Mouse (Mus musculus): Measurements from ENCODE around the gene Tmem191c. TPM values are rescaled to one million over a fixed set of nuclear protein-coding genes. Genes with fewer than 3 reads are reported as not detected.

Tmem191c gene
- polyA plus RNA-seq, 1 experiment from 2014 or later = 14.5 TPM

- no peak overlapping the region for H3K9ac ChIP-seq
- no peak overlapping the region for H3K4me2 ChIP-seq (replicated peaks)
- peaks cover 78% of the 10 kb centered on the region for H3K36me3 ChIP-seq
- no peaks in the 10 kb centered on the region for H3K9me3 ChIP-seq (replicated peaks)
- no peak for ATAC-seq (ENCODE audit: insufficient number of reproducible peaks, low FRiP score, low TSS enrichment, low read depth)
- no peak overlapping the region for H3K27ac ChIP-seq (replicated peaks)
- H3K4me1 ChIP-seq = no peaks in the 10 kb centered on the region
- no peaks in the 10 kb centered on the region for H3K27me3 ChIP-seq
- no peak overlapping the region for H3K4me3 ChIP-seq (replicated peaks)
- WGBS = 90% methylated on average over 3 of the region's 3 CpGs
Observed at GRCm38 (mm10) chr16:17300818-17301217, 24.9 kb downstream of the Tmem191c start.

- no peaks in the 10 kb centered on the region for H3K27me3 ChIP-seq
- no peaks in the 10 kb centered on the region for H3K9me3 ChIP-seq (replicated peaks)
- no peak overlapping the region for H3K4me2 ChIP-seq (replicated peaks)
- no peak overlapping the region for H3K27ac ChIP-seq (replicated peaks)
- 82% methylated on average over 5 of the region's 5 CpGs for WGBS
- H3K36me3 ChIP-seq = peaks cover 69% of the 10 kb centered on the region
- no peak for ATAC-seq (ENCODE audit: insufficient number of reproducible peaks, low FRiP score, low TSS enrichment, low read depth)
- H3K4me3 ChIP-seq (replicated peaks) = no peak overlapping the region
- H3K9ac ChIP-seq = no peak overlapping the region
- no peaks in the 10 kb centered on the region for H3K4me1 ChIP-seq
Observed at GRCm38 (mm10) chr16:17303521-17304245, 27.8 kb downstream of the Tmem191c start.

GRCm38 (mm10) chr16:17307461-17307860 lies 31.6 kb downstream of the Tmem191c start:
- Histone ChIP-seq H3K9me3 (replicated peaks) (no peaks in the 10 kb centered on the region), H3K4me2 (replicated peaks) (no peak overlapping the region), H3K4me1 (no peaks in the 10 kb centered on the region), H3K27ac (replicated peaks) (no peak overlapping the region), H3K9ac (no peak overlapping the region), H3K36me3 (peaks cover 69% of the 10 kb centered on the region), H3K4me3 (replicated peaks) (no peak overlapping the region), H3K27me3 (no peaks in the 10 kb centered on the region)
- WGBS = 88% methylated on average over 5 of the region's 5 CpGs
- ATAC-seq (ENCODE audit: insufficient number of reproducible peaks, low FRiP score, low TSS enrichment, low read depth) = no peak

GRCm38 (mm10) chr16:17309036-17309435 lies 33.2 kb downstream of the Tmem191c start:
- 89% methylated on average over 10 of the region's 10 CpGs for WGBS
- no peak overlapping the region for H3K4me3 ChIP-seq (replicated peaks)
- no peak overlapping the region for H3K4me2 ChIP-seq (replicated peaks)
- H3K9me3 ChIP-seq (replicated peaks) = no peaks in the 10 kb centered on the region
- no peak overlapping the region for H3K9ac ChIP-seq
- H3K36me3 ChIP-seq = peaks cover 69% of the 10 kb centered on the region
- H3K27me3 ChIP-seq = no peaks in the 10 kb centered on the region
- H3K27ac ChIP-seq (replicated peaks) = no peak overlapping the region
- no peak for ATAC-seq (ENCODE audit: insufficient number of reproducible peaks, low FRiP score, low TSS enrichment, low read depth)
- no peaks in the 10 kb centered on the region for H3K4me1 ChIP-seq

GRCm38 (mm10) chr16:17312531-17312930 lies 36.7 kb downstream of the Tmem191c start:
- H3K9me3 ChIP-seq (replicated peaks) = no peaks in the 10 kb centered on the region
- H3K4me3 ChIP-seq (replicated peaks) = no peak overlapping the region
- peaks cover 78% of the 10 kb centered on the region for H3K36me3 ChIP-seq
- WGBS = 86% methylated on average over 5 of the region's 5 CpGs
- H3K4me1 ChIP-seq = no peaks in the 10 kb centered on the region
- no peak for ATAC-seq (ENCODE audit: insufficient number of reproducible peaks, low FRiP score, low TSS enrichment, low read depth)
- H3K27me3 ChIP-seq = no peaks in the 10 kb centered on the region
- no peak overlapping the region for H3K9ac ChIP-seq
- no peak overlapping the region for H3K4me2 ChIP-seq (replicated peaks)
- H3K27ac ChIP-seq (replicated peaks) = no peak overlapping the region

- Histone ChIP-seq H3K9me3 (replicated peaks) (no peaks in the 10 kb centered on the region), H3K27ac (replicated peaks) (no peak overlapping the region), H3K9ac (no peak overlapping the region), H3K36me3 (peaks cover 60% of the 10 kb centered on the region), H3K4me3 (replicated peaks) (no peak overlapping the region), H3K4me2 (replicated peaks) (no peak overlapping the region), H3K4me1 (no peaks in the 10 kb centered on the region), H3K27me3 (no peaks in the 10 kb centered on the region)
- WGBS = 95% methylated on average over 7 of the region's 7 CpGs
- ATAC-seq (ENCODE audit: insufficient number of reproducible peaks, low FRiP score, low TSS enrichment, low read depth) = no peak
Observed at GRCm38 (mm10) chr16:17316554-17316953, 40.7 kb downstream of the Tmem191c start.

- peaks cover 58% of the 10 kb centered on the region for H3K36me3 ChIP-seq
Observed at GRCm38 (mm10) chr16:17321481-17321880, 45.6 kb downstream of the Tmem191c start.

GRCm38 (mm10) chr16:17324745-17325144 lies 48.9 kb downstream of the Tmem191c start:
- Histone ChIP-seq H3K27me3 (no peaks in the 10 kb centered on the region), H3K9ac (no peak overlapping the region), H3K4me3 (replicated peaks) (no peak overlapping the region), H3K4me2 (replicated peaks) (no peak overlapping the region), H3K27ac (replicated peaks) (no peak overlapping the region), H3K36me3 (peaks cover 42% of the 10 kb centered on the region), H3K9me3 (replicated peaks) (no peaks in the 10 kb centered on the region), H3K4me1 (no peaks in the 10 kb centered on the region)
- WGBS = 87% methylated on average over 5 of the region's 5 CpGs
- no peak for ATAC-seq (ENCODE audit: insufficient number of reproducible peaks, low FRiP score, low TSS enrichment, low read depth)

More at GRCm38 (mm10) chr16:17321481-17321880, 45.6 kb downstream of the Tmem191c start:
- Histone ChIP-seq H3K4me1 (no peaks in the 10 kb centered on the region), H3K4me2 (replicated peaks) (no peak overlapping the region), H3K9me3 (replicated peaks) (no peaks in the 10 kb centered on the region), H3K27ac (replicated peaks) (no peak overlapping the region), H3K27me3 (no peaks in the 10 kb centered on the region), H3K9ac (no peak overlapping the region), H3K4me3 (replicated peaks) (no peak overlapping the region)
- 83% methylated on average over 5 of the region's 5 CpGs for WGBS
- no peak for ATAC-seq (ENCODE audit: insufficient number of reproducible peaks, low FRiP score, low TSS enrichment, low read depth)

GRCm38 (mm10) chr16:17326064-17326463 lies 50.2 kb downstream of the Tmem191c start:
- WGBS = 80% methylated on average over 2 of the region's 2 CpGs
- peaks cover 42% of the 10 kb centered on the region for H3K36me3 ChIP-seq
- no peak overlapping the region for H3K4me2 ChIP-seq (replicated peaks)
- no peaks in the 10 kb centered on the region for H3K9me3 ChIP-seq (replicated peaks)
- H3K4me1 ChIP-seq = no peaks in the 10 kb centered on the region
- H3K4me3 ChIP-seq (replicated peaks) = no peak overlapping the region
- ATAC-seq (ENCODE audit: insufficient number of reproducible peaks, low FRiP score, low TSS enrichment, low read depth) = no peak
- H3K9ac ChIP-seq = no peak overlapping the region
- no peaks in the 10 kb centered on the region for H3K27me3 ChIP-seq
- no peak overlapping the region for H3K27ac ChIP-seq (replicated peaks)

GRCm38 (mm10) chr16:17329848-17330570 lies 54.1 kb downstream of the Tmem191c start:
- Histone ChIP-seq H3K27ac (replicated peaks) (no peak overlapping the region), H3K4me3 (replicated peaks) (no peak overlapping the region), H3K36me3 (peaks cover 15% of the 10 kb centered on the region), H3K9ac (no peak overlapping the region), H3K27me3 (no peaks in the 10 kb centered on the region), H3K4me2 (replicated peaks) (no peak overlapping the region), H3K4me1 (no peaks in the 10 kb centered on the region), H3K9me3 (replicated peaks) (no peaks in the 10 kb centered on the region)
- WGBS = 67% methylated on average over 1 of the region's 1 CpGs
- ATAC-seq (ENCODE audit: insufficient number of reproducible peaks, low FRiP score, low TSS enrichment, low read depth) = no peak

GRCm38 (mm10) chr16:17331116-17331515 lies 55.2 kb downstream of the Tmem191c start, which contains the start of gene Serpind1:
Gene Serpind1, plus strand, starts transcription at chr16:17331371.
- Histone ChIP-seq H3K27ac (replicated peaks) (no peak within 1 kb of the TSS), H3K36me3 (0 out of 2 replicates have a peak, but pooled peaks cover 4% of the 10 kb centered on the region), H3K9ac (no peak within 1 kb of the TSS), H3K4me2 (replicated peaks) (no peak within 1 kb of the TSS), H3K4me1 (no peaks in the 10 kb centered on the region), H3K4me3 (replicated peaks) (no peak within 1 kb of the TSS), H3K9me3 (replicated peaks) (no peaks in the 10 kb centered on the region), H3K27me3 (no peaks in the 10 kb centered on the region)
- no peak for ATAC-seq (ENCODE audit: insufficient number of reproducible peaks, low FRiP score, low TSS enrichment, low read depth)
- WGBS = 79% methylated on average over 2 of the region's 2 CpGs

All from embryonic facial prominence, embryonic 15.5 days (tissue).